Mouse (Mus musculus): ENCODE data around the gene Kcnmb1. TPM values are rescaled to one million over a fixed set of nuclear protein-coding genes. Genes with fewer than 3 reads are reported as not detected.

Kcnmb1 gene
- polyA plus RNA-seq, 1 experiment: not detected

GRCm38 (mm10) chr11:33967708-33968107 is 4.9 kb downstream of the Kcnmb1 start:
- TF ChIP-seq GATA1 (IDR thresholded peaks at IDR 0.05; ENCODE audit: low read length): no peak

GRCm38 (mm10) chr11:33969199-33969598 is 6.4 kb downstream of the Kcnmb1 start:
- TF ChIP-seq GATA1 (IDR thresholded peaks at IDR 0.05; ENCODE audit: low read length): no peak

- no peak for TF ChIP-seq GATA1 (IDR thresholded peaks at IDR 0.05; ENCODE audit: low read length)
Measured at GRCm38 (mm10) chr11:33972114-33972513, 9.3 kb downstream of the Kcnmb1 start.

- TF ChIP-seq GATA1 (IDR thresholded peaks at IDR 0.05; ENCODE audit: low read length): no peak
Measured at GRCm38 (mm10) chr11:33974341-33975040, 11.7 kb downstream of the Kcnmb1 start.

GRCm38 (mm10) chr11:33975121-33975520 is 12.3 kb downstream of the Kcnmb1 start:
- TF ChIP-seq GATA1 (IDR thresholded peaks at IDR 0.05; ENCODE audit: low read length): no peak

GRCm38 (mm10) chr11:33980146-33980545 is 17.3 kb downstream of the Kcnmb1 start:
- TF ChIP-seq GATA1 (IDR thresholded peaks at IDR 0.05; ENCODE audit: low read length): no peak

DNA sequence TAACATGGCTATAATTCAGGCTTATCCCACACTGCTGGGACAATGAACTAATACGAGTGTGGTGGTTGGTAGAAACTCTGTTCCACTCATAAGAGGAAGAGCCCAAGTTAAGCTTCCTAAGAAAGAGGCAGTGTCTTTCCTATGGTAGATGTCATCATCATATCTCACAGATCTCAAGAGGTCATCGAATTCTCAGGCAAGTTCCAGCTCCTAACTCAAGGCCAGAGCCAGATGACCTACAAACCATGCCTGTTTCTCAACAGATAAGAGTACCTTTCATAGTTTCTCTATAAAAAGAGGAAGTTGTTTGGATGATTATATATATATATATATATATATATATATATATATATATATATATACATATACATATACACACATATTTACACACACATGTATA is 23.7 kb downstream of the Kcnmb1 start:
- TF ChIP-seq GATA1 (IDR thresholded peaks at IDR 0.05; ENCODE audit: low read length): no peak

DNA sequence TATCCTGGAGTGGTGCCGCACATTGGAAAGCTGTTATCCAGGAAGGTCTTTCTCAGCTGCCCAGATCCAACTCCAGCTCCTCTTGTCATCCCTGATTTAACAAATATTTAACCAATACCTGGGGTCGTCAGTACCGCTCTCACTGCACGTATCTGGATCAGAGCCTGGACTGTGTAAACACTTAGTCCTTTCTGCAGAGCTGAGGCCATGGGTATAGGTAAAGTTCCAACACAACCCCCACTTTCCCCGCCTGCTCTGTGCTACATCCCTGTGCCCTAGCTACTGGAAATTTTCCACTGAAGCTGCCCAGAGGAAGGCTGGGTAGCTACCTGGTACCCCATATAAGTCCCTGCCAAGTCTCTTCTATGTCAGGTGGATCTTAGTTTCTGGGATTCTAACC is 27.2 kb downstream of the Kcnmb1 start:
- no peak for TF ChIP-seq GATA1 (IDR thresholded peaks at IDR 0.05; ENCODE audit: low read length)

DNA sequence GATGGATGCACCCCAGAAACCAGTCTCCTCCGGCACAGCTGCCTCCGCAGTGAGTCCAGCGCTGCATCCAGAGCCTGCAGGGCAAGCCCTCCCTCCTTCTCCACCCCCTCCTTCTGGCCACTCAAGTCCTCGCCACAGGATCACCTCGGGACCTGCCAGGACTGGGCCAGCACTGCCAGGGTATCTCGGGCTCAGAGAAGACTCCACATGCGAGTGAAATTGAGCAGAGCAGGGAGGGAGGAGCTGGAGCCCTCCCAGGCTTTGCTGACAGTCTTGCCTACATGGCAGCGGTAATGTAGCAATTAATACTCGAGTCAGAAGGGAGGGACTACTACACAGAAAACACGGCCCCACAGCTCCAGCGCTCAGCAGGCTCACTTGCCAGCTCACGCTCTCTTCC is 30.1 kb downstream of the Kcnmb1 start, which contains the start of gene Kcnip1:
Gene Kcnip1, minus strand, starts transcription at position 215 of the 400 bp plus-strand sequence.
- no peak for TF ChIP-seq GATA1 (IDR thresholded peaks at IDR 0.05; ENCODE audit: low read length)

- TF ChIP-seq GATA1 (IDR thresholded peaks at IDR 0.05; ENCODE audit: low read length): no peak
Measured at GRCm38 (mm10) chr11:33993496-33993895, 30.7 kb downstream of the Kcnmb1 start.

DNA sequence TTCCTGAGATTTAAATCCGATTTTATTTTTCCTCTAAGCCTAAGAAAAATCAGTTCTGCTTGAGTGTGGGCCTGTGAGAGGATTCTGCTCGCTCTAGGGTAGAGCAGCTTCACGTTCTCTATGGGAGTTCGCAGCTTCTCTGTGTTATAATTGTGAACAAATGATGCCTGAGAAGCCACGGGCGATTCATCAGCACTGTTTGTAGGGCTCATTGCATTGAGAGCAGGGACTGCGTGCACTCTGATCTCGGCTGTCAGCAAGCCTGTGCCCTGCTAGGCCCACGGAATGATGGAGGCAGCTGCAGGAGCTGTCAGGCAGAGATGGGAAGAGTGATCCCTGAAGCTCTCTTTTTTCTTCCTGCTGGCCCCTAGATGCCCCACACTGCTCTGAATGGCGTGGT is 35.4 kb downstream of the Kcnmb1 start:
- no peak for TF ChIP-seq GATA1 (IDR thresholded peaks at IDR 0.05; ENCODE audit: low read length)

DNA sequence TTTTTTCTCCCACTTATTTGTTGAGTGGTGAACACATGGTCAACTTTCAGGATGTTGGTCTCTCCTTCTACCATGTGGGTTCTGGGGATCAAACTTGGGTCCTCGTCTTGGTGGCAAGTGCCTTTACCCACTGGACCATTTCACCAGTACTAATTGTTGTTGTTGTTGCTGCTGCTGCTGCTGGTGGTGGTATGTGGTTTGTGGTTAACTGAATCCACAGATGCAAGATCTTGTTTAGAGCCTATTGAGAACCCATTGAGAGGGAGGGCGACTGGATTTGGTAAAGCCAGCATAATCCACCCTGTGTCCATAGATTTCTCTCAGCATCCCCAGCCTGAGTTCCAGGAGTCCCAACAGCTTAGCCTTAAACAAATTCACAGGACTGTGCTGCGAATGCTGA is 37.6 kb downstream of the Kcnmb1 start:
- no peak for TF ChIP-seq GATA1 (IDR thresholded peaks at IDR 0.05; ENCODE audit: low read length)

DNA sequence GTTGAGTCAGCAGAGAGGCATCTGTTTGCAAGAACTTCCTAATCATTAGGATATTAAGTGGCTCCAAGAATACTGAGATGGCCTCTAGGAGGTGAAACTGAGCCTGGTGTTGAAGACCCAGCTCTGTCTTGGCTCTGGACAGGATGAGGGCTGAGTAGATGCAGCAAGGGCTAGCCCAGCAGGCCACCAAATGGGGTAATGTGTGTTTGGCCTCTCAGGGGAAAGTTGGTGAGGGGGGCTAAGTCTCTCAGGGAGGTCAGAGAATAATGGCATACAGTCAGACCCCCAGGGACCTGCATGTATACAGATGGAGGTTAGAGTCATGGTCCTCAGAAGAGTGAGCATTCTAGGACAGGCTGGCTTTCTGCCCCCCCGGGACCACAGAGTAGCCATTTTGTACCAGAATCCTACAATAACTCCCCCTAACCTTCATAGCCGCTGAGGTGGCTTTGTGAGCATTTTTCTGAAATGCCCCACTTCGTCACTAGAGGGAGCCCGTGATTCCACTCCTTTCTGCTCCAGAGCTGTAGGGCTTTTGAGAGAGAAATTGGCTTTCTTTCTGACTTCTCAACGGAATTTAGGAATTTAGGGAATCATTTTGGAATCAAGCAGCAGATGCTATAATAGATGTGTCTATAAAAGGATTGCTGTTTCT is 39.3 kb downstream of the Kcnmb1 start:
- no peak for TF ChIP-seq GATA1 (IDR thresholded peaks at IDR 0.05; ENCODE audit: low read length)

- TF ChIP-seq GATA1 (IDR thresholded peaks at IDR 0.05; ENCODE audit: low read length): no peak
Measured at GRCm38 (mm10) chr11:34002593-34002965, 39.8 kb downstream of the Kcnmb1 start.

DNA sequence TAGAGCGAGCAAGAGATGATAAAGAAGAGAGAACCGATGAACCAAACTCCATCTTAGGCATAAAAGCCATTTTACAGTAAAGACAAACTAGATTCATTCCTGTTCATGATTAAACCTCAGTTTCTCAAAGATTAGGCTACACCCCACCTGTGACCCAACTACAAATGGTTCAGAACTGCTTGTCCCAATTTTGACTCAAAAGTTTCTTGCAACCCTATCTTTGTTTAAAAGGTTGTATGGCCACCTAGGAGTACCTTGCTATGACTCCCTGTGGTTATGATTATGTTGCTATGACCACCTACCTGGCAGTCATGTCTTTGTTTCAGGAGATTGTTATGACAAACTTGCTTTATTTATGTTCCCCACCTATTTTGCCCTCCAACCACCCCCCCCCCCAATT is 44.8 kb downstream of the Kcnmb1 start:
- no peak for TF ChIP-seq GATA1 (IDR thresholded peaks at IDR 0.05; ENCODE audit: low read length)

DNA sequence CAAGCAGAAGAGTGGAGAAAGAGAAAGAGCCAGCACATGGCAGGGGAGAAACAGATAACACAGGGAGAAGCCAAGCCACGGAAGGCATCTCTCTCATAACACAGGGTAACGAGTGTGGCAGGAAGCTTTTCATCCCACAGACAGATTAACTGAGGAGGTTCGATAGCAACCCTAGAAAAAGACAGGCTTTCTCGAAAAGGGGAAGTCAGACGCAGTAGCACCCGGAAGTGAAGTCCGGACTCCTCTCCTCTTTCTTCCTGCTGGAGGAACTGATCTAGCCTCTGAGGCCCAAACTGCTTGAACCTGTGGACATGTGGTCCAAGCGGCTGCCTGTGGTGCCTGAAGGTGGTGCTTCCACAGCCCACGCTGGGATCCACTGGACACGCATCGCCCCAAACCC is 45.4 kb downstream of the Kcnmb1 start:
- TF ChIP-seq GATA1 (IDR thresholded peaks at IDR 0.05; ENCODE audit: low read length): no peak

- no peak for TF ChIP-seq GATA1 (IDR thresholded peaks at IDR 0.05; ENCODE audit: low read length)
Measured at GRCm38 (mm10) chr11:34008702-34009101, 45.9 kb downstream of the Kcnmb1 start.
